Mouse (Mus musculus): ENCODE measurements around the gene Pdlim7. TPM values are rescaled to one million over a fixed set of nuclear protein-coding genes. Genes with fewer than 3 reads are reported as not detected.

Pdlim7 gene
- total RNA-seq, 2 experiments from 2014 or later, result 63.6 to 74.2 TPM

- intact Hi-C loops (cut with DNase I), result loop anchor here (1.0 kb wide), 1 partner anchor 53 kb away; no protein-coding TSS in a partner anchor
- DNase-seq, result peak; percentile 91 to 92
Observed at GRCm38 (mm10) chr13:55471156-55471818, 42.2 kb downstream of the Pdlim7 start.

GRCm38 (mm10) chr13:55470372-55470771 lies 43.1 kb downstream of the Pdlim7 start:
- no peak for DNase-seq
- intact Hi-C loops (cut with DNase I), result no loop called here

- intact Hi-C loops (cut with DNase I), result loop anchor here (1.0 kb wide), 2 partner anchors 48 to 64 kb away; no protein-coding TSS in a partner anchor
- peak; percentile 68 to 76 for DNase-seq
Observed at GRCm38 (mm10) chr13:55468851-55469560, 44.5 kb downstream of the Pdlim7 start.

GRCm38 (mm10) chr13:55465830-55466440 lies 47.5 kb downstream of the Pdlim7 start:
- intact Hi-C loops (cut with DNase I), result no loop called here

DNA sequence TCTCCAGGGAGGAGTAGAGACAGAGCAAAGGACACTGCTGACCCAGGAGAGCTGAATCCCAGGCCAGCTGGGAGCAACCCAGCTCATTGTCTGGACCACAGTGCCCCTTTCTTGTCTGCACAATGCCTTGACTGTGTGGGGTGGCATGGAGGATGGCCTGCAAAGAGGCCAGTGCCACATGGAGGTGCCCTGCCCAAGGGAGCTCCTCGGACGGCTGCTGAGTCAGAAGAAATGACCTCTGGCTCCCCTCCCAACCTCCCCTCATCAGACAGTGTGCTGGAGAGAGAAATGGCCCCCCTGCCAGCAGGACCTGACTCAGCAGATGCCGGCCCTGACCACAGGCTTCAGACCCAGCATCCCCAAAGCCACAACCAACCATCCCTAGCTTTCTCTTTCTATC lies 48.3 kb downstream of the Pdlim7 start:
- intact Hi-C loops (cut with DNase I), result no loop called here
- no peak for DNase-seq

More at GRCm38 (mm10) chr13:55465830-55466440, 47.5 kb downstream of the Pdlim7 start:
- DNase-seq, result no peak

DNA sequence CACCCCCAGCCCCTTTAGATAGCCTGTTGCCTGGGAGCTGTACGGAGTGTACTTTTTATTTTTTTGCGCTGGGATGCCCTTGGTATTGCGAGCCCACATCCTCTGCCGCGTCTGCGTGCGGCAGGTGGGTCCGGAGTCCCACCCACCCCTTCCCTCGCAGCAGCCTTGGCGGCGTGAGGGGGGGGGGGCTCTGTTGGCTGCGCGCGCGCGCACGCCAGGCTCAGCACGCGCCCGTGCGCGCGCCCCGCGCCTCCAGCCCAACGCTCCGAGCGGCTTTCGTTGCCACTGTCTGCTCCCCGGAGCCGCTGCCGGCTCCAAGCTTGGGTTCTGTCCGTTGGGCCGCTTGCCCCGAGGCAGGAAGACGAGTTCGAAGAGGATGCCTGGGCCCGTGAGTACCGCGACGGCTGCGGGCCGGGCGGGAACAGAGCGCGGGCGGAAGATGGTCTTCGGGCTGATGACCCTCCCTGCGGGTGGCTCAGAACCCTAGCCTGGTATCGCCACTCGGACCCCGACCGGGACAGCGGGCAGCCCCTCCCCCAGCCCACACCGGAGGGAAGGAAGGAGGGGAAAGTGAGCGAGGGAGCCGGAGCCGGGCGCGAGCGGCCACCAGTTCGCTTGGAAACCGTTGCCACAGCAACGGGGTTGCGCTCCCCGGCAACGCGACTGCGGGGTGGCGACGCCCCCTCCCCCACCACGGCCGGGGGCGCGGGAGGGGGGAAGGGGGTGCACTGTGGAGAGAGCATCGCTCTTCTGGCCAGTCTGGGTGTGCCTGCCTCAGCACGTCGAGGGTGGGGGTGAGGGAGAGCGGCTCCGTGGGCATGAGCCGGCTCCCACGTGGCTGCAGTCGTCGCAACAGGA lies 49.2 kb downstream of the Pdlim7 start, which contains the start of gene Prr7:
Gene Prr7 (plus strand): TSS at position 241 of the 858 bp plus-strand sequence.
- peak; percentile 48 to 55 for DNase-seq
- intact Hi-C loops (cut with DNase I), result no loop called here

DNA sequence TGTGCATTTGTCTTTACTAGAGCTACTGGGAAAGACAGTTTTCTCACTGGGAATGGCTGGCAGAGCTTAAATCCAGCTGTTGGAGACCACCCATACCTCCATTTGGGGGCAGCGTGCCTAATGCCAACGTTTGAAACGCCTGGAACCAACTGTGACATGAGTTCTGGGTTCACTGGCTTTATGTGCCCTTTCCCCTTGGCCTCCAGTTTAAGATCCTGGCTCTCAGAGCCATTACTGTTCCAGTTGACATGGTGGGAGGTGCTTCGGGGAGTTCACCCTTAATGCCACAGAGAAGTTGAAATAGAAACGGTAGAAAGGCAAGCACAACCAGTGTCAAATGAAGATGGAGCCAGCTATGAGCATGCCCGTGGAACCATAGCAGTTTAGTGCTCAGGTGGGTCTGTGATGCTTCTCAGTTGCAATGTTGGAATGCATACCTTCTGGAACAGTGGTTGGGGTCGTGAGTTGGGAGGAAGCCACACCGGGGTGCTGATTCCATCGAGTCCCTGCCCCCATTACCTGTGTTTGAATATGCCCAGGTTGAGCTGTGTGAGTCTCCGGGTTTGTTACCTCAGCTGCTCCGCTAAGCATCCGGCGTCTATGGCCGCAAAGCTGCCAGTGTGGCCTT lies 50.0 kb downstream of the Pdlim7 start:
- intact Hi-C loops (cut with DNase I), result no loop called here
- DNase-seq, result no peak

DNA sequence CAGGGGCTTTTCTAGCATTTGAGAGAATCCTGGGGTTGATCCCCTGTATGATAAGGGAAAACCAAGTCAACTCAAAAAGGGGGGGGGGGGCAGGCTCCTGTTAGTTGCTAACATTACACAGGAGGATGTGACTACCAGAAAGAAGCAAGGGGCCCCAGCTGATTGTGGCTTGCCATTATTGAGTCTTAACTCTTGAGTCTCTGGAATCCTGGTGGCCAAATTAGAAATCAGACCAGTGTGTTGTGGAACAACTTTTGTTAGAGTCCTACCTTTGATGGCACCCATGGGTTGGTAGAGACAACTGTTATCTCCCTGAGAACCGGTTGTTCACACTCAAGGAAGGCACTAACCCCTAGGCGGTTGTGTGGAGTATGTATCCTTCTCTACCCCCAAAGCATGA lies 50.5 kb downstream of the Pdlim7 start:
- intact Hi-C loops (cut with DNase I), result no loop called here
- DNase-seq, result no peak

DNA sequence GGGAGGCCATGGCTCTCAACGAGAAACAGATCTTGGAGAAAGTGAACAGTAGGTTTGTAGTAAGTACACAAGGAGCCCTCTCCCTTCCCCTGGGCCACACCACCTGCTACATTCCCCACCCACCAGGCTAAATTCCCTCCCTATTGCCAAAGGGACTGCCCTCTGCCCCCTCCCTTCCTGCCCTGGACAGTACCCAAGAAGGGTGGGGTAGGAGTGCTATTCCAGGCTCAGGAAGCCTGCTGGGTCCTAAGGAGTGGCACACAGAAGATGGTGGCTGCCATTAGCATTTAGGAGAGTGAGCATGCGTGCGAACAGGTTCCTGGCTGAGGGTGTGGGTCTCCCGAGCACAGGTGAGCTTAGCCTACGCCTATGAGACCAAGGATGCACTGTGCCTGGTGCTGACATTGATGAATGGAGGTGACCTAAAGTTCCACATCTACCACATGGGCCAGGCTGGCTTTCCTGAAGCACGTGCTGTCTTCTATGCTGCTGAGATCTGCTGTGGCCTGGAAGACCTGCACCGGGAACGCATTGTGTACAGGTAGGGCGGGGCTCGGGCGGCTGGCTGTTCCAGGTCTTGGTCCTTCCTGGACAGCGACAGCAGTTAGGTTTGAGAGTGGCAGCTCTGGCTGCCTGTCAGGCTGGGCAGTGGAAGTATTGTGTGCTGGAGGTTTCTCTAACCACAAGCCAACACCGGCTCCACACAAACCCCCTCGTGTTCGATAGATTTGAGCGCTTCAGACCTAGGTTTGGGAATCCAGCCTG lies 61.5 kb downstream of the Pdlim7 start:
- intact Hi-C loops (cut with DNase I), result no loop called here
- DNase-seq, result peak in 1 of 2 experiments; percentile 56

DNA sequence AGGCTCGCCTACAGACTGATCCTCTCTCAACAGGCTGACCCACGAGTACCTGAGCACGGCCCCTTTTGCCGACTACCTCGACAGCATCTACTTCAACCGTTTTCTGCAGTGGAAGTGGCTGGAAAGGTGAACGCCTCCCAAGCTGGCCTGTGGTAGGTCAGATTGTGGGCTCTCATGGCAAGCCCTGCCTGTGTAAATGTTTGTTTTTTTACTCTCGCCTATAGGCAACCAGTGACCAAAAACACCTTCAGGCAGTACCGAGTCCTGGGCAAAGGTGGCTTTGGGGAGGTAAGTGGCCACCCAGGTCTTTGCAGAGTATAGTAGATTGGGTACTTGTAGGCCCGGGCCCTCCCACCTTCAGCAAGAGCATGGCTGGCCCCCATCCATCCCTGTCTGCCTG lies 62.2 kb downstream of the Pdlim7 start:
- intact Hi-C loops (cut with DNase I), result no loop called here
- no peak for DNase-seq

- intact Hi-C loops (cut with DNase I), result no loop called here
Observed at GRCm38 (mm10) chr13:55450511-55450980, 62.9 kb downstream of the Pdlim7 start.

GRCm38 (mm10) chr13:55449679-55450441 lies 63.6 kb downstream of the Pdlim7 start:
- no peak for DNase-seq
- intact Hi-C loops (cut with DNase I), result loop anchor here (10.0 kb wide), 1 partner anchor 235 kb away; no protein-coding TSS in a partner anchor

More at GRCm38 (mm10) chr13:55450511-55450980, 62.9 kb downstream of the Pdlim7 start:
- peak; percentile 91 to 92 for DNase-seq

GRCm38 (mm10) chr13:55449205-55449604 lies 64.3 kb downstream of the Pdlim7 start:
- DNase-seq, result no peak
- intact Hi-C loops (cut with DNase I), result loop anchor here (10.0 kb wide), 1 partner anchor 234 kb away; no protein-coding TSS in a partner anchor

DNA sequence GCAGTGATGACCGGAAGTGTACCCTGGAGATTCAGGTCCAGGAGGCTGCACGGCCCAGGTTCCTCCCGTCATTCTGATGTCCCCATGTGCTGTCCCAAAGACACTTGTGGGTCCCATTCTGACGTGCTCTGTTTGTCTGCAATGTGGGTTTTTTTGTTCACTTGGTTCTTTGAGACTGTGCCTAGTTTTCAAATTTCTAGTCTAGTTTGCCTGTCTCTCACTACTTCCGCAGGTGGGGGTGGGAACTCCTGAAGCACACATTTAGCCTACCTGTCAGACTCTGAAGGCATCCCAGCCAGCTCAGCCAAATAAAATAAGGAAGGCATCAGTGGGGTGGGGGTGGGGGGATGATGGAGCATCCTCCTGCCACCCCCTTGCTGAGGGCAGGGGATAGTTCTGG lies 65.3 kb downstream of the Pdlim7 start:
- DNase-seq, result no peak
- intact Hi-C loops (cut with DNase I), result loop anchor here (10.0 kb wide), 1 partner anchor 233 kb away; no protein-coding TSS in a partner anchor

GRCm38 (mm10) chr13:55447543-55447943 lies 65.9 kb downstream of the Pdlim7 start:
- no peak for DNase-seq

GRCm38 (mm10) chr13:55446483-55447105 lies 66.9 kb downstream of the Pdlim7 start:
- intact Hi-C loops (cut with DNase I), result loop anchor here (10.0 kb wide), 1 partner anchor 232 kb away; no protein-coding TSS in a partner anchor
- no peak for DNase-seq

More at GRCm38 (mm10) chr13:55447543-55447943, 65.9 kb downstream of the Pdlim7 start:
- intact Hi-C loops (cut with DNase I), result loop anchor here (10.0 kb wide), 1 partner anchor 233 kb away; no protein-coding TSS in a partner anchor

Measured in heart, postnatal 10 days (tissue).